Mouse (Mus musculus) cerebellum, adult 2 months (tissue): ENCODE measurements around the gene Meltf.

Source experiments
- CTCF ChIP-seq: fragments of 200-500 bp; IDR thresholded peaks from 2 replicates; pipeline ENCODE4 v1.5.1; 2011; ENCODE audit warnings: low read depth, mild to moderate bottlenecking, control low read depth, low read length, moderate library complexity, borderline replicate concordance; ENCODE audit not compliant: insufficient read depth
- POLR2A ChIP-seq: fragments of 200-500 bp; IDR thresholded peaks from 2 replicates; pipeline ENCODE4 v1.6.1; 2011; ENCODE audit warnings: low read length, control low read depth, borderline replicate concordance; ENCODE audit not compliant: insufficient read depth

DNA sequence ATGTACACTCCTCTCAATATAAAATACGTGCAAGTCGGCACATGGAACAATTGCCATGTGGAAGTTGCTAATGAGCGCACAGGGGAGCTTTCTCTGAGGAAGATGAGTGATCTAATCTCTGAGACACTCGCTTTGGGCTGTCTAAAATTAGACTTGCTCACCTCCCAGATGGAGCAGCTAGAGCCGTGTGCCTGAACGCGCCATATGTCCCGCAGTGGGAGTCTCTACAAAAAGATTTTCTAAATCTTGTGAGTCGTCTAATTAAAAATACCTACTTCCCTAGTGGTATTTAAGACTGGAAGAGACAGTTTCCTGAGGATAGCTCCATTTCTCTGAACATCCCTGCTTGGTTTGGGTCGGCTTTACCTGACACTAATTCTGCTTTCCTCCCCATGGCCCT lies 2.2 kb upstream of the Meltf start:
- TF ChIP-seq CTCF (no peak), POLR2A (no peak)
